Mouse (Mus musculus) neural tube, embryonic 10.5 days (tissue): ENCODE data around the gene Klhdc4.

Source experiments
- DNase-seq: peaks from one replicate; pipeline ENCODE4 v3.0.0-alpha.2; 2017; ENCODE audit warnings: low spot score; ENCODE audit errors: extremely low spot score

Klhdc4 gene

GRCm38 (mm10) chr8:121758470-121758869, 70.9 kb downstream of the Klhdc4 start:
- no peak for DNase-seq

GRCm38 (mm10) chr8:121751407-121751806, 78.0 kb downstream of the Klhdc4 start:
- peak; percentile 82 for DNase-seq

- DNase-seq: no peak
Measured at GRCm38 (mm10) chr8:121750512-121750911, 78.9 kb downstream of the Klhdc4 start.

- DNase-seq: no peak
Measured at GRCm38 (mm10) chr8:121749501-121749900, 79.9 kb downstream of the Klhdc4 start.
